Mouse (Mus musculus) brain, embryonic 14.5 days (tissue): ENCODE results near the gene Filip1l.

Source experiments
- CTCF ChIP-seq: fragments of 200-500 bp; IDR thresholded peaks from 2 replicates; pipeline ENCODE4 v1.5.1; 2012; ENCODE audit warnings: inconsistent platforms, mild to moderate bottlenecking, moderate library complexity, borderline replicate concordance; ENCODE audit not compliant: insufficient read depth, insufficient read length; ENCODE audit errors: extremely low read depth
- POLR2A ChIP-seq: fragments of 200-500 bp; IDR thresholded peaks from 2 replicates; pipeline ENCODE4 v1.6.1; 2012; ENCODE audit warnings: mild to moderate bottlenecking, inconsistent platforms, borderline replicate concordance; ENCODE audit not compliant: poor library complexity, insufficient read depth, insufficient read length, severe bottlenecking; ENCODE audit errors: extremely low read depth

DNA sequence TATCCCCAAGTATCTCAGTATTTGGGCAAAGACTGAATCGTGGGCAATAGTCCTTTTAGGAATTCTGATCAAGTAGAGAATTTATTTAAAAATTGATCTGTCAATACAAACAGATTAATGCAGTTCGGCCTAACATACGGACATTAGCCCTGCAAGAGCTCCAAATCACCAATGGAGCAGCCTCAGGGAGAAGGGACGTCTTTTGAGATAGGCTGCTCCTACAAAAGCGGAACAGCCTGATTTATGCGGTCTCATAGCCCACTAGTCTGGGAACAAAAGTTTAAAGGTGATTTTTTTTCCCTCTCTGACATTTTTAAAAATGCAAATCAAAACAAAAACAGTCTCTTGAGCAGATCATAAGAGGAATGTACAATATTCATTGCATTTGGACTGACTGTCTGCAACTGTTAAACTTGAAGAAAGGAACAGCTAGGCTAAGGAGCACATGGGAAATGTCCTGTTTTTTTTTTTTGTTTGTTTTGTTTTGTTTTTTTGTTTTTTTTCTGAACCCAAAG lies 202.1 kb downstream of the Filip1l start:
- TF ChIP-seq POLR2A, result no peak
- no peak for TF ChIP-seq CTCF
